Mouse (Mus musculus) limb, embryonic 12.5 days (tissue): Measurements from ENCODE around the gene Fpgs. TPM values are rescaled to one million over a fixed set of nuclear protein-coding genes. Genes with fewer than 3 reads are reported as not detected.

ENCODE experiments used
- ATAC-seq: fragments of 200-750 bp; cut with Nextera tagmentation; 2 replicates; pipeline ENCODE4 v1.8.0; 2017; ENCODE audit warnings: low read depth, moderate TSS enrichment; ENCODE audit not compliant: insufficient number of reproducible peaks, insufficient read depth, low FRiP score, low TSS enrichment
- H3K27ac ChIP-seq: fragments of 300-500 bp; sonication (generic); 2 replicates; pipeline ENCODE4 v1.5.1; 2016; ENCODE audit warnings: mild to moderate bottlenecking, moderate library complexity
- H3K27me3 ChIP-seq: fragments of 300-500 bp; sonication (generic); 2 replicates; pipeline ENCODE4 v1.6.1; 2016; ENCODE audit warnings: mild to moderate bottlenecking, moderate library complexity
- H3K36me3 ChIP-seq: fragments of 300-500 bp; sonication (generic); 2 replicates; pipeline ENCODE4 v1.6.1; 2016; ENCODE audit warnings: mild to moderate bottlenecking, moderate library complexity
- H3K4me1 ChIP-seq: fragments of 300-500 bp; sonication (generic); replicated peaks from 2 replicates; pipeline ENCODE4 v1.6.1; 2016
- H3K4me2 ChIP-seq: fragments of 300-500 bp; sonication (generic); 2 replicates; pipeline ENCODE4 v1.6.1; 2016; ENCODE audit warnings: mild to moderate bottlenecking, moderate library complexity
- H3K4me3 ChIP-seq: fragments of 300-500 bp; sonication (generic); replicated peaks from 2 replicates; pipeline ENCODE4 v1.5.1; 2016; ENCODE audit warnings: mild to moderate bottlenecking
- H3K9ac ChIP-seq: fragments of 300-500 bp; sonication (generic); replicated peaks from 2 replicates; pipeline ENCODE4 v1.6.1; 2016; ENCODE audit warnings: mild to moderate bottlenecking, moderate library complexity
- H3K9me3 ChIP-seq: fragments of 300-500 bp; sonication (generic); 2 replicates; pipeline ENCODE4 v1.6.1; 2016; ENCODE audit warnings: mild to moderate bottlenecking, moderate library complexity
- whole genome bisulfite sequencing: fragments of 180-500 bp; shearing (Covaris S2); methylation state at CpG from one replicate; pipeline ENCODE4 v1.1.7; 2016; 5-methylcytosine and 5-hydroxymethylcytosine counted together
- polyA plus RNA-seq: library from polyadenylated mRNA; unstranded; fragments of >200 nt; fragmentation: Nextera tagmentation; extraction: Ambion mirVana; gene quantifications from 2 replicates; pipeline ENCODE4 v1.2.1, GENCODE M21; 2016

The Fpgs gene
- polyA plus RNA-seq, 1 experiment from 2014 or later, result 31.0 TPM

DNA sequence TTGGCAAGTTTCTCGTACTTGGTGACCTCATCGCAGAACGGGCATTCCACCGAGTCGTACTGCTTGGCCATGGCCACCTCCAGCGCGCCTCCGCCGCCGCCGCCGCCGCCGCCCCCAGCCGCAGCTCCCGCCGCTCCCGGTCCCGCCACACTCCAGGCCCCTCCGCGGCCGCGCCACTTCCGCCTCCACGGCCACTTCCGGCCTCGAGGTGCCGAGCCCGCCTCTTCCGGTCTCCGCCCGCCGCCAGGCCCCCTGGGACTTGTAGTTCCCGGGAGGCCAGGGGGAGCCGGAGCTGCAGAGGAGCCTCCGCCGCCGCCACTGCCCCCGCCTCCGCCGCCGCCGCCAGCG is 8.6 kb upstream of the Fpgs start:
- peaks cover 40% of the 10 kb centered on the region for H3K36me3 ChIP-seq
- peaks cover 18% of the 10 kb centered on the region for H3K4me1 ChIP-seq
- H3K4me2 ChIP-seq, result peak overlapping the region; percentile 87
- 1% methylated on average over 29 of the region's 44 CpGs for WGBS
- ATAC-seq, result peak; percentile 82
- peak overlapping the region; percentile 90 for H3K9ac ChIP-seq
- no peaks in the 10 kb centered on the region for H3K27me3 ChIP-seq
- H3K27ac ChIP-seq, result peak overlapping the region; percentile 98
- H3K4me3 ChIP-seq, result peak overlapping the region; percentile 89
- no peaks in the 10 kb centered on the region for H3K9me3 ChIP-seq

DNA sequence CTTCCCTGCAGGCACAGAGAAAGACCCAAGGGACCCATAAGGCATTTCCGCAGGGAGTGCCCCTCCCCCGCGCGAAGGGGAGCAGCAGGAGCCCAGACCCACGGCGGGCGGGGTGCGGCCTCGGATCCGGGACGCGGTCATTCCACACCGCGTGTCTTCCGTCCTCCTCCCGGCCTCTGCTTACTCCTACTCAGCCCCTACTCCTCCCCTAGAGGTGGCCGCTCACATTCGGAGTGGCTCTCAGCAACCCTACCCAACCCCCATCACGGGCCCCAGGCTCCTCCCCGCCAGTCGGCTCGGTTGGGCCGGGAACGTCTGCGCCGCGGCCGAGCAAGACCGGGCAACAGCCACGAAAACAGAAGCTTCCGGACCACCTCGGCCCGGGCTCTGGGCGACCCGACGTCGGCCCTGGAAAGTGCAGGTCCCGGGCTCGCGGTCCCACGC is 8.2 kb upstream of the Fpgs start:
- Histone ChIP-seq H3K4me1 (peaks cover 18% of the 10 kb centered on the region), H3K9ac (peak overlapping the region; percentile 90), H3K4me3 (peak overlapping the region; percentile 89), H3K9me3 (no peaks in the 10 kb centered on the region), H3K4me2 (peak overlapping the region; percentile 87), H3K27me3 (no peaks in the 10 kb centered on the region), H3K27ac (peak overlapping the region; percentile 98), H3K36me3 (peaks cover 44% of the 10 kb centered on the region)
- peak; percentile 29; the same call in 1 of the 2 replicates for ATAC-seq
- WGBS, result under 1% methylated on average over 41 of the region's 41 CpGs

DNA sequence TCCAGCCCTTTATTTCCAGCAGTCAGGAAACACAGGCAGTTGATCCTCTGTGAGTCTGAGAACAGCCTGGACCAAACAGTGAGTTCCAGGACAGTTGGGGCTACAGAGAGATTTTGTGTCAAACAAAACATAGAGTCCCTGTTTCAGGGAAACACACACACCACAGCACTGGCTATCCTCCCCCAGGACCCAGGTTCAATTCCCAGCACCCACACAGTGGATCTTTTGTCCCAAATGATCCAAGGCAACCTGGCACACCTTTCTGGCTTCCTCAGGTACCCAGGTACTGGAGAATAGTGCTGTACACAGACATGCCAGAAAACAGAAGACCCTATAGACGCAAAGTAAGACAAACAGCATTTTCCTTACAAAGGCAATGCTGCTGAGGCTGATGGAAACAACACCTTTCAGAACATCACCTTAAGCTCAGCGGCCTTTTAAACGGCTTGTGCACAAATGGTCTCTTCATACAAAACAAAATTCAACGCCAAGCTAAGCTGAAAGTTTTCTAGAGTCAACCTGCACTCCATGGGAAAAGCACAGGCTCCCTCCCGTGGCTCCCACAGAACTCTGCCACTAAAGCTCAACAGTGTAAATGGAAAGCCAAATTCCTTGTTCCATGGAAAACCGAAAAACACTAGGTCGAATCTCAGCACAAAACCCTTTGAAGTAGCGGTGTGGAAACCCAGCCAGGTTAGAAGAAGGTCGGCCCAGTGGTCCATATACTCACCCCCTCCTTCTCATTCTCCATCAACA is 7.5 kb upstream of the Fpgs start:
- no peaks in the 10 kb centered on the region for H3K9me3 ChIP-seq
- ATAC-seq, result no peak
- H3K4me2 ChIP-seq, result peak overlapping the region; percentile 87
- peak overlapping the region; percentile 90 for H3K9ac ChIP-seq
- peak overlapping the region; percentile 89 for H3K4me3 ChIP-seq
- H3K4me1 ChIP-seq, result peaks cover 18% of the 10 kb centered on the region
- peaks cover 51% of the 10 kb centered on the region for H3K36me3 ChIP-seq
- 23% methylated on average over 9 of the region's 9 CpGs for WGBS
- peak overlapping the region; percentile 98 for H3K27ac ChIP-seq
- H3K27me3 ChIP-seq, result no peaks in the 10 kb centered on the region

DNA sequence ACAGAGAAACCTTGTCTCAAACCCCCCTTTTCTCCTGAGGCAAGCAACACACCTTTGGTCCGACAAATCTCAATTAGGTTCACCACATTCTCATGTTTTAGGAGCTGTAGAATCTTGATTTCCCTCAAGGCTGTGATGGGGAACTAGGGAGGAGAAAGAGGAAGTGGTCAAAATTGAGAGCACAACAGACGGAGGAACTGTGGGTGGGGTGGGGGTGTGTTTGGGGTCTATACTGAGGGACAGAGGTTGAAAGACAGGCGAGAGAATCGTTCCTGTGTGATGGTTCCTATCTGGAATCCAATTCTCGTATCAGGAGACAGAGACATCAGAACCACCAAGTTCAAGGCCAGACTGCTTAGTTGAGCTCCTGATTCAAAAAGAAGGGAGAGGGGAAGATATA is 6.5 kb upstream of the Fpgs start:
- no peak overlapping the region for H3K4me2 ChIP-seq
- no peak for ATAC-seq
- no peaks in the 10 kb centered on the region for H3K27me3 ChIP-seq
- peaks cover 61% of the 10 kb centered on the region for H3K36me3 ChIP-seq
- no peak overlapping the region for H3K4me3 ChIP-seq
- 90% methylated on average over 5 of the region's 5 CpGs for WGBS
- no peaks in the 10 kb centered on the region for H3K9me3 ChIP-seq
- H3K27ac ChIP-seq, result no peak overlapping the region
- H3K9ac ChIP-seq, result no peak overlapping the region
- H3K4me1 ChIP-seq, result peaks cover 18% of the 10 kb centered on the region

DNA sequence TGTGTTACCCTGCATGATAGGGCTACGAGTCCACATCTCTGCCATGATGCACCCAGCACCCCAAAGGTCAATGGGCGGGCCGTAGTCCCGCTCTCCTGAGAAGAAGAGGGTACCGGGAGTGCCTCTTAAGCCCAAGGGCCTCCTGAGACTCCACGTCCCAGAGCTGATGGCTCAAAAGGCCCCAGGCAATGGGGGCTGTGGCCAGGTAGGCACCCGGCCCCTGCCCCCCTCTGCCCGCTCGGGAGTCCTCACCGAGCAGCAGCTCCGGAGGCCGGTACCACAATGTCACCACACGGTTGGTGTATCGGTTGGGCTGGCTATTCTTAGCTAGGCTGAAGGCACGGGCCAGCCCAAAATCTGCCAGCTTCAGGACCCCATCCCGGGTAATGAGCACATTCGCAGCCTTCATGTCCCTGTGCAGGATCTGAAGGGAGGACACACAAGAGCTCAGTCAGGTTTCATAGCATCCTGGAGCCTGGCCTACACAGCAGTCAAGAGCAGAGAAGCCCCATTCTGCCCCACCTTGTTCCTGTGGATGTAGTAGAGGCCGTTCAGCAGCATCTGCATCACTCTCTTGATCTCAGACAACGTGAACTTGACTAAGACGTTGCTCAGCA is 5.7 kb upstream of the Fpgs start:
- H3K27me3 ChIP-seq, result no peaks in the 10 kb centered on the region
- no peak overlapping the region for H3K27ac ChIP-seq
- H3K4me1 ChIP-seq, result peaks cover 18% of the 10 kb centered on the region
- no peak overlapping the region for H3K9ac ChIP-seq
- H3K4me3 ChIP-seq, result no peak overlapping the region
- no peak for ATAC-seq
- 95% methylated on average over 20 of the region's 20 CpGs for WGBS
- H3K9me3 ChIP-seq, result no peaks in the 10 kb centered on the region
- H3K4me2 ChIP-seq, result no peak overlapping the region
- peaks cover 69% of the 10 kb centered on the region for H3K36me3 ChIP-seq

DNA sequence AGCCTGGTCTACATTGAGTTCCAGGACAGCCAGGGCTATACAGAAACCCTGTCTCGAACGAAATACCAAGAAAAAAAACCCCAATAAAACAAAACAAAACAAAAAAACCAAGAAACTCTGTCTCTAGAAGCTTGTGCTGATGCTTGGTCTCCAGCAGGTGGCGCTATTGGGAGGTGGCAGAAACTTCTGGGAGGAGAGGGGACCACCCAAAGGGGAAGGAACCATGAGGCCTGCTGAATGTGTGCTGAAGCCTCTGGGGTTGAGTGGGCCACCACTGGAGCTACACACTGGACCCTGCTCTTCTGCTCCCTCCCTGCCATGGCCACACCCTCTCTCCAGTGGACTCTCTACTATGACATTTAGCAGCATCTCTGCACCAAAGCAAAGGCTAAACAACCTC is 4.7 kb upstream of the Fpgs start:
- Histone ChIP-seq H3K27me3 (no peaks in the 10 kb centered on the region), H3K4me2 (no peak overlapping the region), H3K4me1 (peaks cover 12% of the 10 kb centered on the region), H3K27ac (no peak overlapping the region), H3K9ac (no peak overlapping the region), H3K36me3 (peaks cover 79% of the 10 kb centered on the region), H3K4me3 (no peak overlapping the region), H3K9me3 (no peaks in the 10 kb centered on the region)
- ATAC-seq, result no peak
- 56% methylated on average over 3 of the region's 3 CpGs for WGBS

DNA sequence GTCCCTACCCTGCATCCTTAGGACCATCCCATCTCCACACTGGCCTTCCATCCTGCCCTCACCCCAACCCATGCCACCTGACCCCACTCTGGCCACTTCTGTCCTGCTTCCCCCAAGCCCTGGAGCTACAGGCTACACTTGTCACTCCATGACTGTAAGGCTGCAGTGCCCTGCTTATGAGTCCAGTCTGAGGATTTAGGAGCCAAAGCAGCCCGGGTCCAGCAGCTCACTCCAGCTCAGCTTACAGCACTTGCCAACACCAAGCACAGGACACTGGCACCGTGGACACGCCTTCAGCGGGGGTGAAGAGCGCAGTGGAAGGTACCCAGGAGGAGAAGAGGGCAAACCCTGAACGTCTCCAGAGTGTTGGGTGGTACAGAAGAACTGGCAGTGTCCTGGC is 3.0 kb upstream of the Fpgs start:
- Histone ChIP-seq H3K4me2 (no peak overlapping the region), H3K27ac (no peak overlapping the region), H3K4me3 (no peak overlapping the region), H3K4me1 (peaks cover 11% of the 10 kb centered on the region), H3K27me3 (no peaks in the 10 kb centered on the region), H3K9ac (no peak overlapping the region), H3K9me3 (no peaks in the 10 kb centered on the region), H3K36me3 (peaks cover 96% of the 10 kb centered on the region)
- no peak for ATAC-seq
- 94% methylated on average over 6 of the region's 6 CpGs for WGBS

DNA sequence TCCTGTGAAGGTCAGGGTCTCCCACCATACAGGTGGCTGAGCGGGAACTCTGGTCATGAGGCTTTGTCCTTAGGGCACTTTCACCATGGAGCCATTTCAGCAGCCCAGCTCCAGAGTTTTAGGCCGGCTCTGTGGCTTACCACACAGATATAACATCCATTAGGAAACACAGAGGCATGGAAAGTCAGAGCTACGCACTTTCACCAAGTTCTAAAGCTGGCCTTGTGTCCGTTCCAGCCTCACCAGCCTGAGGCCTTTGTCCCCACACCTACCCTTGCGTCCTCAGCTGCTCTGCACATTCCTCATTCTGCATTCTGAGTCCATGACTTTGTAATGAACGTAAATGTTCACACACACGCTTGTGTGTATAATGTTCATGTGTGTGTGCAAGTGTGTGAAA is 1.1 kb upstream of the Fpgs start:
- Histone ChIP-seq H3K36me3 (peaks cover 81% of the 10 kb centered on the region), H3K9me3 (no peaks in the 10 kb centered on the region), H3K9ac (no peak overlapping the region), H3K27ac (no peak overlapping the region), H3K4me2 (no peak overlapping the region), H3K4me1 (0 out of 2 replicates have a peak, but pooled peaks cover 2% of the 10 kb centered on the region), H3K27me3 (no peaks in the 10 kb centered on the region), H3K4me3 (no peak overlapping the region)
- ATAC-seq, result no peak
- 93% methylated on average over 7 of the region's 7 CpGs for WGBS

DNA sequence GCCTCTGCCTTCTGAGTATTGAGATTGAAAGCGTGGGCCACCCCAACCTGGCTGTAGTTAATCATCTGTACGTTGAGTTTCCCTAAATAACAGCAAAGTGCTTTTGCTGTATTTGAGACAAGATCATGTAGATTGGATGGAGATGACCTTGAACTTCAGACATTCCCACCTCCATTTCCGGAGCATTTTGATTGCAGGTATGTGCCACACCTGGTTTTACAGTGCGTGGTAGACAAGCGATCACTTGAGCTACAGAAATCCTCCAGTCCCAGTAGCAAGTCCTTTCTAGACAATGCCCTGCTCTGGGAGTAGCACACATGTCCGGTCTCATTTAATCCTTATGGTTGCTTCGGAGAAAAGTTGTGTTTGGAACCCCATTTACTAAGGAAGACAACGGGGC is 899 bp downstream of the Fpgs start:
- Histone ChIP-seq H3K9me3 (no peaks in the 10 kb centered on the region), H3K4me3 (no peak overlapping the region), H3K27me3 (no peaks in the 10 kb centered on the region), H3K27ac (no peak overlapping the region), H3K9ac (no peak overlapping the region), H3K4me1 (no peaks in the 10 kb centered on the region), H3K36me3 (peaks cover 61% of the 10 kb centered on the region), H3K4me2 (no peak overlapping the region)
- WGBS, result 96% methylated on average over 8 of the region's 8 CpGs
- ATAC-seq, result no peak

DNA sequence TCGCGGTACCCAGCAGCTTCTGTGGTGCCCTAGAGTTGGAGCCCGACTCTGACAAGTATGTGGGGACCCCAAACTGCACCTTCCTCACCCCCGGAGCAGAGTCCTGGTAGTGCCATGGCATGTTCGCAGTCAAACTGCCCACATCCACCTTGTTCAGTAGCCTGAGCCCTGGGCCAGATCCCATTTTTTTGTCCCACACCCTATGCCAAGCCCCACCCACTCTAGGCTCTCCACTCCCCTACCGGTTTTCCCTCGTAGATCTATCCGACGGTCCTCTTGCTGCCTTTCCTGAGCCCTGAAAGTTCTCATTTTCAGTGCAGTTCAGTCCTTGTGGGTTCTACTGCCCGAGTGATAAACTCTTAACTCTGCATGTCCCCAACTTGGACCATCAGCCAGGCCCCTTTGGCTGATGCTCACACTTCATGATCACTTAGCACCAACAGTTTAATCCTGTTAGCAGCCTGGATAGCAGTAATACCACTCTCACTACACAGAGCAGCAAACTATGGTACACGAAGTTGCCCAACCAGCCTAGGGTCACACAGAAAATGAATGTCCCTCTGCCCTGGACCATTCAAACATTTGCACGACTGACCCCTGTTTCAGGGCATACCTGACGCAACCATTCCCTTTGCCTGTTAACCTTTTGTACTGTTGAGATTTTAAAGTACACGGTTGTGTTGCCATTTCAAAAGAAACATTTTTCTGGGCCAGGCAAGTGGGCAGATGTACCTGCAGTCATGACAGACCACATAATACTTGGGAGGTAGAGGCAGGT is 2.8 kb downstream of the Fpgs start:
- no peaks in the 10 kb centered on the region for H3K4me1 ChIP-seq
- no peak for ATAC-seq
- no peak overlapping the region for H3K27ac ChIP-seq
- no peaks in the 10 kb centered on the region for H3K9me3 ChIP-seq
- H3K9ac ChIP-seq, result no peak overlapping the region
- no peak overlapping the region for H3K4me2 ChIP-seq
- H3K36me3 ChIP-seq, result peaks cover 42% of the 10 kb centered on the region
- H3K4me3 ChIP-seq, result no peak overlapping the region
- H3K27me3 ChIP-seq, result no peaks in the 10 kb centered on the region
- 85% methylated on average over 14 of the region's 14 CpGs for WGBS

DNA sequence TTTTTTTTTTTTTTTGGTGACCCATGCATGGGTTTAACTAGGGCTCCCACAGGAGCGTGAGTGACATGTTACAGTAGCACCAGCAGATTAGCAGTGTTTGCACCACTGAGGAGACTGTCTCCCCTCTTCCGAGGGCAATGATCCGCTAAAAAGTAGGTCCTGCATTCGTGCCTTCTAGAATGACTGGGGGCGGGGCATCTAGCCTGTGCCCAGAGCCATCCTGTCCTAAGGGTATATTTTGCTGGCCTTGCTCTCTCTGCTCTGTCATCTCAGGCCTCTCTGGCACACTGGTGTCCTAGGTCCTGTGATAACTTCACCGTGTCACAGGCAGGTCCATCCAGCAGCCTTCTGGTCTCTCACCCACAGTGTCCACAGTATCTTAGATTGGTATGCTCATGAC is 4.3 kb downstream of the Fpgs start:
- no peaks in the 10 kb centered on the region for H3K27me3 ChIP-seq
- WGBS, result 83% methylated on average over 6 of the region's 6 CpGs
- no peak overlapping the region for H3K4me2 ChIP-seq
- no peak overlapping the region for H3K27ac ChIP-seq
- H3K4me1 ChIP-seq, result no peaks in the 10 kb centered on the region
- no peak overlapping the region for H3K9ac ChIP-seq
- ATAC-seq, result no peak
- H3K36me3 ChIP-seq, result peaks cover 27% of the 10 kb centered on the region
- H3K9me3 ChIP-seq, result no peaks in the 10 kb centered on the region
- H3K4me3 ChIP-seq, result no peak overlapping the region
